Mouse (Mus musculus): ENCODE data around the gene Ier3. TPM values are rescaled to one million over a fixed set of nuclear protein-coding genes. Genes with fewer than 3 reads are reported as not detected.

The Ier3 gene
- 0.52 to 1.1 TPM (median 1.0 TPM) in 3 of 4 replicates, not detected in the other for total RNA-seq (2023)

GRCm38 (mm10) chr17:35821439-35822430, at the start of gene Ier3:
TSS of gene Ier3 (plus strand) at chr17:35821684.

GRCm38 (mm10) chr17:35822964-35823937, 1.8 kb downstream of the Ier3 start, which contains the start of gene Flot1:
TSS of gene Flot1 (plus strand) at chr17:35823230.

DNA sequence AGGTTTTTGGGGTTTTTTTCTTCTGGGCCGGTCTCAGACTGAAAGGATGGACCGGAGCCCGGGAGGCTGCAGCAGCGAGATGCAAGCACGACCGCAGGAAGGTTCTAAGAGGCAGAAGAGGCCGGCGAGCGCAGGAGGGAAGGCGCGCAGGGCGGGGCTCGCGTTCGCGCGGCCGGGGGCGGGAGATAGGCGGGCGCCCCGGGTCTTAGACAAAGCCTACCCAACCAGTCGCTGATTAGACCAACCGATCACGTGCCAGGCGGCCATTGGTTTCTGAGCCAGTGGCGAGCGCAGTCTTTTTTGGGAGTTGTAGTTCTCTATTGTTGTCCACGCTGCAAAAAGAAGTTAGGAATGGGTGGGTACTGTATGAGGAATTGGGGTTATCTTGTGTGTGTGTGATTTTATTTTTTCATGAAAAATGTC, 16.6 kb downstream of the Ier3 start, which contains the start of gene Tubb5:
Gene Tubb5, minus strand, starts transcription at position 185 of the 423 bp plus-strand sequence.

DNA sequence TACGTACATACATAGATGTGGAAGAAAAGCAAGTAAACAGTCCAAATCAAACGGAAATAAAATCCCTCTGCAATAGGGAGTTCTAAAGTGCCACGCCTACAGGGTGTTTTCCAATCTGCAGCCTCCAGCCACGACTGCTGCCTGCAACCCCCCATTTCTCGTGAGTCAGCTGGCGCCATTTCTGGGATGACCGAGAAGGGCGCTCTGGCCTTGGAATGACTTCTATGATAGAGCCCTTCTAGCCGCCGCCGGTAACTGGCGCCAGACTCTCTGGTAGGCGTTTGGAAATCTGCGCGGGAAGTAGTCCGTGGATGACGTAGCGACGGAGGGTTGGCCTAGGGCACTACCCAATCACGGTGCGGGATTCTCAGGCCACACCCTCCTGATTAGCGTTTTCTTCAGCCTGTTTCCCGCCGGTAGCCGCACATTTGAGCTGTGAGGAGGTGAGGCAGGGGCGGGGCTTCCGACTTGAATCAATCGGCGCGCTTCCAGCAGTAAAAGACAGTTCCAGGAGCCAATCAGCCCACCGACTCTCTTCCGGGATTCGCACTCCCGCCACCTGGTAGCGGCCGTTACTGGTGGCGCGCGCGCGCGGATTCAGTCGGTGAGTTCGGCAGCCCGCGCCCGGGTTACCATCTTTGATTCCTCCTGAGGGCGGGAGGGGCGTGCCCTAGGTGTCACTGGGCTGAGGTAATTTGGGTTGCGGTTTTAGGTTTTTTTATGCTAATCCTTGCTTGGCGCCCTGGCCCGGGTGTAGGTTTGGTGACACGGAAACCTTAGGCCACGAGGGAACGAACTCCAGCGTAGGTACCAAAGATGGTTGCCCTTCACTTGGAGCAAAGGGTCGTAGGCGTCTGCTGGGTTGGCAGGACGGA, 19.8 kb downstream of the Ier3 start, which contains the start of gene Mdc1:
Gene Mdc1, plus strand, starts transcription at position 440 of the 875 bp plus-strand sequence.

DNA sequence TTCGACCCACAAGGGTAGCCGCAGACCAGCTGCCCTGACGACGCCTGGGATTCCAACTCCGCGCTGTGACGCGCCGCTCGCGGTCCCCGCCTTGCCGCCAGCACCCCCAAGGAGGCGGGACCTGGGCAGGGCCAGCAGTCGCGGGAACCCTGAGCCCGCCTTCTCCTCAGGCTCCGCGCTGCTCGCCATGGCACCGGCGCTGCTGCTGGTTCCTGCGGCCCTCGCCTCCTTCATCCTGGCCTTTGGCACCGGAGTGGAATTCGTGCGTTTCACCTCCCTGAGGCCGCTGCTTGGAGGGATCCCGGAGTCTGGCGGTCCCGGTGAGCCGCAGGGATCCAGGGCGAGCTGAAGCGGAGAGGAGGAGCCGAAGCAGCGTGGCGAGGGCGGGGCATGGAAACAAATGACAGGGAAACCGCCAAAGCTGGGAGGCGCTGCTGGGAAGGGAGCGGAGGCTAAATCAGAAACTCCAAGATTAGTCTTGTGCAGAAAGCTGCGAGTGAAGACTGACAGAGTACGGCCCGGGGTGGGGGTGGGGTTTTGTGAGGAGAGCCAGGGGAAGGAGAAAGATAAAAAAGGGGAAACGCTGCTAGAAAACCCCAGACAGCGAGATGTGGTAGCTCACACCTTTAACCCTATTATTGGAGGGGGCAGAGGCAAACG, 39.8 kb downstream of the Ier3 start, which contains the start of gene Nrm:
Gene Nrm, plus strand, starts transcription at position 121 of the 660 bp plus-strand sequence.

GRCm38 (mm10) chr17:35865481-35866280, 44.2 kb downstream of the Ier3 start, which contains the start of gene Ppp1r18:
TSS of gene Ppp1r18 (plus strand) at chr17:35865593.

Other genes with a start within 250 kb of the Ier3 start
- not detected in 4 replicates for gene Sfta2, start 220.1 kb upstream of the Ier3 start, total RNA-seq (2023)
- not detected in 4 replicates for gene Gm9573, start 195.0 kb upstream of the Ier3 start, total RNA-seq (2023)
- not detected in 4 replicates for gene Mucl3, start 178.0 kb upstream of the Ier3 start, total RNA-seq (2023)
- gene Vars2, start 154.1 kb upstream of the Ier3 start, total RNA-seq (2023) = 37.0 to 55.6 TPM (median 43.5 TPM) in 4 replicates
- gene Gtf2h4, start 147.9 kb upstream of the Ier3 start, total RNA-seq (2023) = 15.9 to 21.1 TPM (median 19.1 TPM) in 4 replicates
- 0.16 to 0.39 TPM in 2 of 4 replicates, not detected in the others for gene Ddr1, start 117.1 kb upstream of the Ier3 start, total RNA-seq (2023)
- 18.3 to 24.9 TPM (median 22.1 TPM) in 4 replicates for gene Flot1, start 1.5 kb downstream of the Ier3 start, total RNA-seq (2023)
- 236 to 254 TPM (median 249 TPM) in 4 replicates for gene Tubb5, start 16.6 kb downstream of the Ier3 start, total RNA-seq (2023)
- gene Mdc1, start 19.8 kb downstream of the Ier3 start, total RNA-seq (2023) = 73.0 to 81.1 TPM (median 79.2 TPM) in 4 replicates
- gene Nrm, start 39.6 kb downstream of the Ier3 start, total RNA-seq (2023) = 85.5 to 100 TPM (median 88.6 TPM) in 4 replicates
- gene Ppp1r18, start 43.9 kb downstream of the Ier3 start, total RNA-seq (2023) = 217 to 232 TPM (median 222 TPM) in 4 replicates
- gene Dhx16, start 58.1 kb downstream of the Ier3 start, total RNA-seq (2023) = 104 to 117 TPM (median 107 TPM) in 4 replicates
- gene 2310061I04Rik, start 75.7 kb downstream of the Ier3 start, total RNA-seq (2023) = 17.2 to 24.2 TPM (median 21.6 TPM) in 4 replicates
- gene Atat1, start 88.4 kb downstream of the Ier3 start, total RNA-seq (2023) = 17.1 to 19.0 TPM (median 18.1 TPM) in 4 replicates
- 66.6 to 75.4 TPM (median 71.1 TPM) in 4 replicates for gene Mrps18b, start 94.7 kb downstream of the Ier3 start, total RNA-seq (2023)
- gene Ppp1r10, start 94.8 kb downstream of the Ier3 start, total RNA-seq (2023) = 169 to 183 TPM (median 172 TPM) in 4 replicates
- 110 to 126 TPM (median 118 TPM) in 4 replicates for gene Abcf1, start 148.1 kb downstream of the Ier3 start, total RNA-seq (2023)
- 74.4 to 96.2 TPM (median 83.1 TPM) in 4 replicates for gene Gnl1, start 158.2 kb downstream of the Ier3 start, total RNA-seq (2023)
- gene Prr3, start 158.6 kb downstream of the Ier3 start, total RNA-seq (2023) = 76.5 to 103 TPM (median 82.0 TPM) in 4 replicates
- gene H2-T24, start 198.9 kb downstream of the Ier3 start, total RNA-seq (2023) = 41.0 to 45.3 TPM (median 43.3 TPM) in 4 replicates
- gene H2-T23, start 211.2 kb downstream of the Ier3 start, total RNA-seq (2023) = 309 to 351 TPM (median 339 TPM) in 4 replicates
- gene H2-T22, start 221.1 kb downstream of the Ier3 start, total RNA-seq (2023) = 79.2 to 84.9 TPM (median 81.8 TPM) in 4 replicates
- 0.43 to 0.78 TPM in 2 of 4 replicates, not detected in the others for gene Gm6034, start 221.3 kb downstream of the Ier3 start, total RNA-seq (2023)
- gene Gm11127, start 236.7 kb downstream of the Ier3 start, total RNA-seq (2023) = 60.5 to 70.0 TPM (median 65.9 TPM) in 4 replicates

Measured in B cell, adult 62 days (primary cell).